Mouse (Mus musculus) intestine, postnatal 0 days (tissue): ENCODE results near the gene Golph3. TPM values are rescaled to one million over a fixed set of nuclear protein-coding genes. Genes with fewer than 3 reads are reported as not detected.
A peak's percentile ranks its signal among the peaks of the same experiment; 100 is the strongest.

Source experiments
- ATAC-seq: fragments of 200-750 bp; cut with Nextera tagmentation; 2 replicates; pipeline ENCODE4 v1.8.0; 2017; ENCODE audit warnings: mild to moderate bottlenecking, moderate TSS enrichment, moderate library complexity
- H3K27ac ChIP-seq: fragments of 300-500 bp; sonication (generic); 2 replicates; pipeline ENCODE4 v1.5.1; 2014; ENCODE audit warnings: mild to moderate bottlenecking, low read depth, low read length, moderate library complexity
- H3K27me3 ChIP-seq: fragments of 300-500 bp; sonication (generic); replicated peaks from 2 replicates; pipeline ENCODE4 v1.6.1; 2014; ENCODE audit warnings: low read length, mixed read lengths; ENCODE audit not compliant: control insufficient read depth, insufficient read depth
- H3K36me3 ChIP-seq: fragments of 300-500 bp; sonication (generic); 2 replicates; pipeline ENCODE4 v1.6.1; 2014; ENCODE audit warnings: mild to moderate bottlenecking, moderate library complexity; ENCODE audit not compliant: control insufficient read depth, insufficient read depth
- H3K4me1 ChIP-seq: fragments of 300-500 bp; sonication (generic); replicated peaks from 2 replicates; pipeline ENCODE4 v1.6.1; 2014; ENCODE audit warnings: antibody characterized with exemption, low read length, mixed read lengths; ENCODE audit not compliant: control insufficient read depth, insufficient read depth
- H3K4me2 ChIP-seq: fragments of 300-500 bp; sonication (generic); replicated peaks from 2 replicates; pipeline ENCODE4 v1.6.1; 2014; ENCODE audit warnings: low read depth, mild to moderate bottlenecking, moderate library complexity
- H3K4me3 ChIP-seq: fragments of 300-500 bp; sonication (generic); 2 replicates; pipeline ENCODE4 v1.5.1; 2014; ENCODE audit warnings: low read depth, low read length
- H3K9ac ChIP-seq: fragments of 300-500 bp; sonication (generic); 2 replicates; pipeline ENCODE4 v1.6.1; 2014; ENCODE audit warnings: mild to moderate bottlenecking, low read depth, low read length
- H3K9me3 ChIP-seq: fragments of 300-500 bp; sonication (generic); 2 replicates; pipeline ENCODE4 v1.6.1; 2016; ENCODE audit warnings: mixed run types; ENCODE audit not compliant: control insufficient read depth
- CTCF ChIP-seq: sonication (generic); IDR thresholded peaks from 2 replicates; pipeline ENCODE4 v1.5.1; 2016; ENCODE audit warnings: low read depth, mild to moderate bottlenecking, control low read depth, antibody characterized with exemption, moderate library complexity
- WGBS: fragments of 180-500 bp; shearing (Covaris S2); extraction: QIAGEN DNeasy Blood & Tissue Kit; methylation state at CpG from one replicate; pipeline ENCODE4 v1.1.7; 2014; 5-methylcytosine and 5-hydroxymethylcytosine counted together
- polyA plus RNA-seq: library from polyadenylated mRNA; unstranded; fragments of >200 nt; fragmentation: Nextera tagmentation; extraction: Ambion mirVana; gene quantifications from 2 replicates; pipeline ENCODE4 v1.2.1, GENCODE M21; 2015

Golph3 gene
- polyA plus RNA-seq, 1 experiment from 2014 or later = 70.0 TPM

DNA sequence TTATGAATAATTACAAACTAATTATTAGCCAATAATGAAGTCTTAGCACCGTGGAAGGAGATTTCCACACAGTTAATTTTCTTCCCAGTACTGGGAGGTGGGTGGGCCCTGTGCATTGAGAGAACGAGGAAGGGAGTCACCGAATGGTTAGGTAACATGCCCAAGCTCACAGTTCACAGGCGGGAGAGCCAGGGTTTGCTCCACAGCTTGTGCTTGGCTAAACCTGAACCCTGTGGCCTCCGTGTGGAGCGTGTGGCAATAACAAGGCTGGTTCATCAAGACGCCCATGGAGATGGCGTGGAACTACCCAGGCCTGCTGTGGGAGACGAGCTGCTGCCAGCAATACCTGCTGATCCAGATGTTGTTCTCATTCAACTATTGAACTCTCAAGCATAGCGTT lies 56.5 kb downstream of the Golph3 start:
- H3K27me3 ChIP-seq = no peaks in the 10 kb centered on the region
- H3K27ac ChIP-seq = no peak overlapping the region
- H3K4me1 ChIP-seq = no peaks in the 10 kb centered on the region
- WGBS = 76% methylated on average over 10 of the region's 10 CpGs
- H3K4me3 ChIP-seq = no peak overlapping the region
- ATAC-seq = no peak
- H3K9ac ChIP-seq = no peak overlapping the region
- H3K4me2 ChIP-seq = no peak overlapping the region
- H3K9me3 ChIP-seq = no peaks in the 10 kb centered on the region
- H3K36me3 ChIP-seq = peaks cover 36% of the 10 kb centered on the region
- no peak for TF ChIP-seq CTCF

DNA sequence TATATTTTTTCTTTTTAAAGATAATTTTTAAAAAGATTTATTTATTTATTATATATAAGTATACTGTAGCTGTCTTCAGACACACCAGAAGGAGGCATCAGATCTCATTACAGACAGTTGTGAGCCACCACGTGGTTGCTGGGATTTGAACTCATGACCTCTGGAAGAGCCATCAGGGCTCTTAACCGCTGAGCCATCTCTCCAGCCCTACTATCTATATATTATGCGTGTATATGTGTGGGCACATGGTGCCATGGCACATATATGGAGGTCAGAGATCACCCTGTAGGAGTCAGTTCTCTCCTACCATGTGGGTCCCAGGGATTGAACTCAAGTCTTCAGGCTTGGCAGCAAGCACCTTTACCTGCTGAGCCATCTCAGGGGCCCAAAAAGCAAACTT lies 58.8 kb downstream of the Golph3 start:
- no peak overlapping the region for H3K4me3 ChIP-seq
- no peak overlapping the region for H3K4me2 ChIP-seq
- no peak overlapping the region for H3K27ac ChIP-seq
- H3K9me3 ChIP-seq = no peaks in the 10 kb centered on the region
- no peak for TF ChIP-seq CTCF
- WGBS = 89% methylated on average over 3 of the region's 3 CpGs
- no peaks in the 10 kb centered on the region for H3K27me3 ChIP-seq
- H3K36me3 ChIP-seq = peaks cover 20% of the 10 kb centered on the region
- ATAC-seq = no peak
- no peak overlapping the region for H3K9ac ChIP-seq
- no peaks in the 10 kb centered on the region for H3K4me1 ChIP-seq

DNA sequence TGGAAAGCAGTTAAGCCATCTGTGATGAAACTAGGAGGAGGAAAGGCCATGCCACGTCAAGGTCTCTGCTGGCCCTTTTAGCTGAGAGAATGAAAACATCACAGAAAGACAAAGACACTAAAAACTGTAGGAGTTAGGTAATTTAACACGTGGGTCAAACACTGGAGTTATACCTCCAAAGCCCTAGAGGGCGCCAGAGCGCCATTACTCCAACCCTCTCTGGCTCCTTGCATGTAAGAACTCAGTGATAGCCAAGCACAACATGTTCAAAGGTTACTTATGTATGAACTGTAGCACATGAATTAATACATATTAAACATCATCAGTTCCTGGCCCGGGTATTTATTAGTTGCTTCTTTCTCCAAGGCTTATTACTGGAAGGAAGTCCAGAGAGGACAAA lies 59.3 kb downstream of the Golph3 start:
- H3K4me2 ChIP-seq = no peak overlapping the region
- TF ChIP-seq CTCF = peak; percentile 77
- peak; percentile 55; the same call in 1 of the 2 replicates for ATAC-seq
- no peak overlapping the region for H3K9ac ChIP-seq
- H3K4me1 ChIP-seq = no peaks in the 10 kb centered on the region
- no peaks in the 10 kb centered on the region for H3K27me3 ChIP-seq
- 48% methylated on average over 5 of the region's 5 CpGs for WGBS
- peaks cover 20% of the 10 kb centered on the region for H3K36me3 ChIP-seq
- no peak overlapping the region for H3K27ac ChIP-seq
- no peaks in the 10 kb centered on the region for H3K9me3 ChIP-seq
- no peak overlapping the region for H3K4me3 ChIP-seq

DNA sequence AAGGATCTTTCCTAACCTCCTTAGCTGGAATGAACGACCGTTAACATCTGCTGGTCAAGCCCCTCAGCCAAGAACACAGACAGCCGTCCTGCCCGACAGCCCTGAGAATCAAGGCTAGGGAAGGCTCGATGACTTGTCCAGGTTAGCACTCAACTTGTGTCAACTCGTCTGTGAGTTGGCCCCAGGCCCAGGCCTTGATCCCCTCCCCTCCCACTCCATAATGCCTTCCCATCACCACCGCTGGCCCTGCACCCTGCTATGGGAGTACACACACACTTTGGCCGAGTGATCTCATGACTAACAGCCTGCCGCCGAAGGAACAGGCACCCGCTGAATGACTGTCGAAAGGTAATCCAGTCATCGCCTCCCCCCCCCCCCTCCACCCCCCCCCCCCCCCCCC lies 63.4 kb downstream of the Golph3 start:
- no peak overlapping the region for H3K4me3 ChIP-seq
- H3K4me2 ChIP-seq = no peak overlapping the region
- no peaks in the 10 kb centered on the region for H3K27me3 ChIP-seq
- no peak overlapping the region for H3K27ac ChIP-seq
- 85% methylated on average over 13 of the region's 13 CpGs for WGBS
- H3K36me3 ChIP-seq = peaks cover 30% of the 10 kb centered on the region
- H3K4me1 ChIP-seq = no peaks in the 10 kb centered on the region
- no peaks in the 10 kb centered on the region for H3K9me3 ChIP-seq
- no peak for TF ChIP-seq CTCF
- no peak for ATAC-seq
- H3K9ac ChIP-seq = no peak overlapping the region

DNA sequence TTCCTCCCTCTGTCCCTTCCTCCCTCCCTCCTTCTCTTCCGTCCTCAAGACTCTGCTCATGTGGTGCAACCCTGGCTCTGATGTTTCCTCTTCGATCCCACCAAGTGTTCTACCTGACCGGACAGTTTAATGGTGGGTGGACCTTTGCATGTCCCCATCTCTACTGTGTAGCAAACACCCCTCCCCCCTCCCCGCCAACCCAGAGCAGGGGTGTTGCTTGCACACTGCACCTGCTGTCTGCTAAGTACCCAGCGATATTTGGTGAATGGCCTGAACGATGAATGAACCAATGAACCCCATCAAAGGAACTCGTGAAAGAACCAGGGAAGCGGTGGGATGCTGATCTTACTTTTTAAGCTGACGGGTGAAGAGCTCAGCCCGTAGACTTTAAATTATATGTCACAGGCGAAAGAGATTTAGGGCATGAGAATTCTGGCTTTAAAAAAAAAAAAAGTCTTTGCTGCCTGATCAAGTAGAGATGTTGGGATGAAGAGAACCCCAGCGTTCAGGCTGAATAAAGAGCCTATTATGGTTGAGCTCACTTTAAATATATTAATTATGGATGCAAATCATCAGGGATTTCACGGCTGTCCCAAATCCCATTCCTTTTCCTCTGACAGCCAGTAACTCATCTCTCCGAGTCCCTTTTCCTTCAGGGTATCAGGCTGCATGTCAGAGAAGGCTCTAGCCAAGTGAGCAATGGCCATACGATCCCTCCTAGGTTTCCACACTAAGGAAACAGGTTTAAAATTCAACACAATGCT lies 67.7 kb downstream of the Golph3 start:
- ATAC-seq = no peak
- Histone ChIP-seq H3K27ac (no peak overlapping the region), H3K4me1 (no peaks in the 10 kb centered on the region), H3K4me2 (no peak overlapping the region), H3K36me3 (peaks cover 23% of the 10 kb centered on the region; the same call in 1 of the 2 replicates), H3K9ac (no peak overlapping the region), H3K9me3 (no peaks in the 10 kb centered on the region), H3K27me3 (no peaks in the 10 kb centered on the region), H3K4me3 (no peak overlapping the region)
- 89% methylated on average over 15 of the region's 15 CpGs for WGBS
- no peak for TF ChIP-seq CTCF

DNA sequence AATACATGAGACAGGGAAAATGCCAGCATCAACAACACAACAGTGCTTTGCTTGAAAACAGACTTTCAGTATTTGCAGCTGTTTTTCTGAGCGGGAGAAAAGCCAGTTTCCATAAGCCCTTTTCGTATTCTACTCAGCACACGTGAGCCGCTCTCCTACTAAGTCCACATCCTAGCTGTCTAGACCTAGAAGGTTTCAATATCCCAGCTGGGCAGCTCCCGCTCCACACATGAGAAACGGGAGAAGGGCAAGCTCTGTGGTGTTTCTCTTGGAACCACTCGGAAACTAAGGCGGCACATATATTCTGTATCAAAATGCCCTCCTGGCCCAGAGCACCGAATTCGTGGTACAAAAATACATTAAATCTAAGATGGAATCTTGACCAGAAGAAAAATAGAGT lies 73.5 kb downstream of the Golph3 start:
- no peak for TF ChIP-seq CTCF
- no peak for ATAC-seq
- Histone ChIP-seq H3K4me1 (no peaks in the 10 kb centered on the region), H3K9ac (no peak overlapping the region), H3K9me3 (no peaks in the 10 kb centered on the region), H3K27ac (no peak overlapping the region), H3K4me3 (no peak overlapping the region), H3K36me3 (peaks cover 23% of the 10 kb centered on the region), H3K27me3 (no peaks in the 10 kb centered on the region), H3K4me2 (no peak overlapping the region)
- WGBS = 95% methylated on average over 10 of the region's 10 CpGs
